Mouse (Mus musculus) liver, postnatal 0 days (tissue): Measurements from ENCODE around the gene Tmem184a.

Experiments
- CTCF ChIP-seq: sonication (generic); IDR thresholded peaks from 2 replicates; pipeline ENCODE4 v1.5.1; 2016; ENCODE audit warnings: antibody characterized with exemption, low read depth
- EP300 ChIP-seq: IDR thresholded peaks from 2 replicates; pipeline ENCODE4 v1.6.1; 2016; ENCODE audit warnings: antibody characterized with exemption, low read depth, mild to moderate bottlenecking

GRCm38 (mm10) chr5:139775216-139775926 lies 44.3 kb downstream of the Tmem184a start, which contains the start of gene Ints1:
- TF ChIP-seq CTCF = peak; percentile 98
- peak; percentile 81 for TF ChIP-seq EP300
